Mouse (Mus musculus) MEL (cell line): ENCODE results near the gene Arfrp1. TPM values are rescaled to one million over a fixed set of nuclear protein-coding genes. Genes with fewer than 3 reads are reported as not detected.

ENCODE experiments used
- DNase-seq: peaks from one replicate; pipeline ENCODE4 v3.0.0; 2011; ENCODE audit warnings: low read depth, low spot score
- H3K27ac ChIP-seq: 2 replicates; pipeline ENCODE4 v1.5.1; 2012; ENCODE audit warnings: low read depth, mild to moderate bottlenecking, control low read depth, low read length, moderate library complexity; ENCODE audit not compliant: control insufficient read depth
- H3K27me3 ChIP-seq, 2 experiments: fragments of 150-350 bp in 1 of 2; sonication (generic) in 1 of 2; 2 replicates each; pipeline ENCODE4 v1.6.1; 2012; ENCODE audit warnings: low read length in 2 of 2, mild to moderate bottlenecking in 2 of 2, improper control_type of control experiment in 1 of 2, moderate library complexity in 1 of 2; ENCODE audit not compliant: insufficient read depth in 2 of 2, control insufficient read depth in 1 of 2
- H3K36me3 ChIP-seq, 2 experiments: 2 replicates each; pipeline ENCODE4 v1.6.1; 2012 to 2014; ENCODE audit warnings: low read length in 2 of 2, improper control_type of control experiment in 1 of 2, inconsistent platforms in 1 of 2, mild to moderate bottlenecking in 1 of 2; ENCODE audit not compliant: insufficient read depth in 2 of 2, control insufficient read depth in 1 of 2
- H3K4me1 ChIP-seq, 2 experiments: fragments of 150-350 bp in 1 of 2; sonication (generic) in 1 of 2; 2 replicates each; pipeline ENCODE4 v1.6.1; 2012; ENCODE audit warnings: low read length in 2 of 2, improper control_type of control experiment in 1 of 2, mild to moderate bottlenecking in 1 of 2; ENCODE audit not compliant: insufficient read depth in 2 of 2, control insufficient read depth in 1 of 2
- H3K4me3 ChIP-seq, 2 experiments: fragments of 150-350 bp in 1 of 2; sonication (generic) in 1 of 2; 2 replicates each; pipeline ENCODE4 v1.5.1; 2012; ENCODE audit warnings: low read depth in 2 of 2, low read length in 2 of 2, mild to moderate bottlenecking in 2 of 2, moderate library complexity in 2 of 2, control low read depth in 1 of 2, improper control_type of control experiment in 1 of 2; ENCODE audit not compliant: control insufficient read depth in 1 of 2, insufficient read depth in 1 of 2
- H3K79me2 ChIP-seq: 2 replicates; pipeline ENCODE4 v1.6.1; 2012; ENCODE audit warnings: mild to moderate bottlenecking, low read length, moderate library complexity; ENCODE audit not compliant: control insufficient read depth, poor library complexity, insufficient read depth
- H3K9ac ChIP-seq: 2 replicates; pipeline ENCODE4 v1.6.1; 2012; ENCODE audit warnings: low read depth, mild to moderate bottlenecking, control low read depth, low read length, moderate library complexity; ENCODE audit not compliant: control insufficient read depth, poor library complexity, severe bottlenecking
- H3K9me3 ChIP-seq: fragments of 150-350 bp; sonication (generic); replicated peaks from 2 replicates; pipeline ENCODE4 v1.6.1; 2012; ENCODE audit warnings: mild to moderate bottlenecking, low read length, improper control_type of control experiment, moderate library complexity; ENCODE audit not compliant: insufficient read depth
- CHD1 ChIP-seq: IDR thresholded peaks from 2 replicates; pipeline ENCODE4 v1.6.1; 2012; ENCODE audit warnings: low read depth, mild to moderate bottlenecking, inconsistent platforms, low read length, improper control_type of control experiment
- CTCF ChIP-seq, 3 experiments: IDR thresholded peaks in 2 of 3; conservative IDR thresholded peaks in 1 of 3; 2 replicates each; pipeline ENCODE4 v1.5.1; 2011 to 2012; ENCODE audit warnings: low read length in 3 of 3, low read depth in 2 of 3, mild to moderate bottlenecking in 2 of 3, improper control_type of control experiment in 1 of 3, inconsistent platforms in 1 of 3, mixed read lengths in 1 of 3, moderate library complexity in 1 of 3; ENCODE audit not compliant: control insufficient read depth in 1 of 3, insufficient read depth in 1 of 3, poor library complexity in 1 of 3, severe bottlenecking in 1 of 3
- ELF1 ChIP-seq: IDR thresholded peaks from 2 replicates; pipeline ENCODE4 v1.6.1; 2014; ENCODE audit warnings: low read depth, mild to moderate bottlenecking, inconsistent platforms, low read length, improper control_type of control experiment, moderate library complexity
- EP300 ChIP-seq, 2 experiments: IDR thresholded peaks; 2 replicates each; pipeline ENCODE4 v1.6.1; 2011; ENCODE audit warnings: improper control_type of control experiment in 2 of 2, low read length in 2 of 2, low read depth in 1 of 2, mild to moderate bottlenecking in 1 of 2
- ETS1 ChIP-seq: IDR thresholded peaks from 2 replicates; pipeline ENCODE4 v1.6.1; 2012; ENCODE audit warnings: low read depth, mild to moderate bottlenecking, inconsistent platforms, low read length, improper control_type of control experiment, moderate library complexity
- GABPA ChIP-seq: IDR thresholded peaks from 2 replicates; pipeline ENCODE4 v1.6.1; 2012; ENCODE audit warnings: low read depth, mild to moderate bottlenecking, inconsistent platforms, low read length, improper control_type of control experiment, moderate library complexity
- GATA1 ChIP-seq: IDR thresholded peaks from 2 replicates; pipeline ENCODE4 v1.6.1; 2011; ENCODE audit warnings: low read depth, low read length, improper control_type of control experiment
- HCFC1 ChIP-seq: IDR thresholded peaks from 2 replicates; pipeline ENCODE4 v1.6.1; 2012; ENCODE audit warnings: low read depth, mild to moderate bottlenecking, inconsistent platforms, low read length, improper control_type of control experiment, moderate library complexity
- JUND ChIP-seq: IDR thresholded peaks from 2 replicates; pipeline ENCODE4 v1.6.1; 2011; ENCODE audit warnings: low read depth, mild to moderate bottlenecking, improper control_type of control experiment, low read length
- KAT2A ChIP-seq: conservative IDR thresholded peaks from 2 replicates; pipeline ENCODE4 v1.6.1; 2012; ENCODE audit warnings: low read depth, low read length, improper control_type of control experiment, inconsistent platforms
- MAFK ChIP-seq: IDR thresholded peaks from 2 replicates; pipeline ENCODE4 v1.6.1; 2011; ENCODE audit warnings: low read depth, mild to moderate bottlenecking, low read length, improper control_type of control experiment, borderline replicate concordance
- MAZ ChIP-seq: IDR thresholded peaks from 2 replicates; pipeline ENCODE4 v1.6.1; 2012; ENCODE audit warnings: low read depth, mild to moderate bottlenecking, inconsistent platforms, low read length, improper control_type of control experiment
- MYB ChIP-seq: IDR thresholded peaks from 2 replicates; pipeline ENCODE4 v1.6.1; 2011; ENCODE audit warnings: mild to moderate bottlenecking, low read depth, low read length, improper control_type of control experiment
- NELFE ChIP-seq: IDR thresholded peaks from 2 replicates; pipeline ENCODE4 v1.6.1; 2011; ENCODE audit warnings: low read depth, low read length, improper control_type of control experiment
- NRF1 ChIP-seq: IDR thresholded peaks from 2 replicates; pipeline ENCODE4 v1.6.1; 2014; ENCODE audit warnings: low read depth, mild to moderate bottlenecking, inconsistent platforms, low read length, improper control_type of control experiment, moderate library complexity; ENCODE audit not compliant: poor library complexity, insufficient read depth, severe bottlenecking
- POLR2AphosphoS2 ChIP-seq: IDR thresholded peaks from 2 replicates; pipeline ENCODE4 v1.6.1; 2011; ENCODE audit warnings: low read length, improper control_type of control experiment
- RAD21 ChIP-seq: IDR thresholded peaks from 2 replicates; pipeline ENCODE4 v1.6.1; 2011; ENCODE audit warnings: mild to moderate bottlenecking, low read depth, low read length, improper control_type of control experiment
- SIN3A ChIP-seq: IDR thresholded peaks from 2 replicates; pipeline ENCODE4 v1.6.1; 2012; ENCODE audit warnings: low read length, improper control_type of control experiment, inconsistent platforms
- TBP ChIP-seq: IDR thresholded peaks from 2 replicates; pipeline ENCODE4 v1.8.0; 2011; ENCODE audit warnings: low read depth, low read length, improper control_type of control experiment
- UBTF ChIP-seq: IDR thresholded peaks from 2 replicates; pipeline ENCODE4 v1.6.1; 2012; ENCODE audit warnings: low read depth, mild to moderate bottlenecking, inconsistent platforms, low read length, improper control_type of control experiment, moderate library complexity, borderline replicate concordance; ENCODE audit not compliant: insufficient read depth
- USF2 ChIP-seq, 2 experiments: IDR thresholded peaks; 2 replicates each; pipeline ENCODE4 v1.6.1; 2011 to 2012; ENCODE audit warnings: improper control_type of control experiment in 2 of 2, low read length in 2 of 2, borderline replicate concordance in 1 of 2, inconsistent platforms in 1 of 2, low read depth in 1 of 2, mild to moderate bottlenecking in 1 of 2; ENCODE audit not compliant: insufficient read depth in 1 of 2
- ZKSCAN1 ChIP-seq: IDR thresholded peaks from 2 replicates; pipeline ENCODE4 v1.6.1; 2012; ENCODE audit warnings: low read depth, mild to moderate bottlenecking, inconsistent platforms, low read length, improper control_type of control experiment, moderate library complexity
- polyA plus RNA-seq, 2 experiments: library from polyadenylated mRNA; stranded (reverse) in 1 of 2; unstranded in 1 of 2; fragments of >175 nt in 1 of 2; fragments of >200 nt in 1 of 2; gene quantifications; 2 replicates each; pipeline versions ENCODE4 v1.2.1 to v1.2.4; 2012; ENCODE audit warnings: low replicate concordance in 2 of 2, low read depth in 1 of 2; ENCODE audit not compliant: insufficient read length in 2 of 2, insufficient read depth in 1 of 2, missing spikeins in 1 of 2
- total RNA-seq: library from RNA; depleted of rRNA; stranded (reverse); fragments of 300-350 nt; gene quantifications from 2 replicates; pipeline ENCODE4 v1.2.3, GENCODE M21; 2012

Gene Arfrp1
- total and polyA plus RNA-seq, 3 experiments, result 36.8 to 68.8 TPM; not detected in 1

DNA sequence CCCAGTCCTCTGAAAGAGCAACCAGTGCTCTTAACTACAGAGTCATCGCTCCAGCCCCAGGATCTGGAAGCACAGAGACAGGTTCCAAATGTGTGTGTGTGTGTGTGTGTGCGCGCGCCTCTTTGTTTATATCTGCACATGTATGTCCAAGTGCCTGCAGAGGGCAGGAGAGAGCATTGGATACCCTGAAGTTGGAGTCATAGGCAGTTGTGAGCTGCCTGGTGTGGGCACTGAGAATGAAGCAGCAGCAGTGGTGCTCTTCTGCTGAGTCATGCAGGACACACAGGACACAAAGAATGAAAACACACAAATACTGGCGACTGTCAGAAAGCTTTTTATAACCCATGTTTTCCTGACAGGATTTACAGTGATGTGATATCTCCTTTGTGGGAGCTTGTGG lies 4.8 kb upstream of the Arfrp1 start:
- no peak overlapping the region for H3K4me3 ChIP-seq
- peaks cover 64% of the 10 kb centered on the region for H3K79me2 ChIP-seq
- H3K36me3 ChIP-seq, result peaks cover 9 to 18% of the 10 kb centered on the region in 2 experiments
- no peaks in the 10 kb centered on the region for H3K27me3 ChIP-seq
- H3K4me1 ChIP-seq, result peaks cover 7 to 10% of the 10 kb centered on the region in 2 experiments
- H3K9ac ChIP-seq, result no peak overlapping the region
- H3K27ac ChIP-seq, result no peak overlapping the region
- TF ChIP-seq MYB (no peak), TBP (no peak), CTCF (IDR thresholded peaks at IDR 0.05 in 2 of 3, conservative IDR thresholded peaks at IDR 0.05 in 1 of 3; ENCODE audit: control insufficient read depth in 1 of 3, insufficient read depth in 1 of 3, low read depth in 2 of 3, low read length in 3 of 3, poor library complexity in 1 of 3, severe bottlenecking in 1 of 3) (peak; percentile 12 to 26 (median 14); a peak in 1 of 6 replicates), KAT2A (no peak), GABPA (no peak), CHD1 (no peak), ZKSCAN1 (no peak), UBTF (no peak)
- DNase-seq, result peak; percentile 32
- H3K9me3 ChIP-seq, result no peaks in the 10 kb centered on the region

GRCm38 (mm10) chr2:181365655-181366075 lies 461 bp upstream of the Arfrp1 start:
- Histone ChIP-seq H3K4me1 (peaks cover 5 to 13% of the 10 kb centered on the region in 2 experiments), H3K79me2 (peaks cover 57% of the 10 kb centered on the region), H3K9ac (peak overlapping the region; percentile 98)
- peak; percentile 69 for DNase-seq
- TF ChIP-seq TBP, result 0 out of 2 replicates have a peak, but pooled peaks have one; percentile 4
- TF ChIP-seq POLR2AphosphoS2, result no peak
- 0 out of 2 replicates have a peak, but pooled peaks have one; percentile 65 for TF ChIP-seq UBTF
- TF ChIP-seq, all 39 proteins: peak for 2
- Histone ChIP-seq H3K4me3 (peak overlapping the region; percentile 88 to 98), H3K27ac (peak overlapping the region; percentile 82), H3K9me3 (no peaks in the 10 kb centered on the region), H3K36me3 (peaks cover 19 to 20% of the 10 kb centered on the region in 2 experiments), H3K27me3 (no peaks in the 10 kb centered on the region)

- peaks cover 5 to 13% of the 10 kb centered on the region in 2 experiments for H3K4me1 ChIP-seq
These were observed 731 bp downstream of the Arfrp1 start for GRCm38 (mm10) chr2:181364487-181364859.

More at GRCm38 (mm10) chr2:181364487-181364859, 731 bp downstream of the Arfrp1 start:
- Histone ChIP-seq H3K27me3 (no peaks in the 10 kb centered on the region), H3K9ac (peak overlapping the region; percentile 98)
- TF ChIP-seq MYB (no peak), TBP (no peak), ETS1 (no peak), HCFC1 (no peak), EP300 (IDR thresholded peaks at IDR 0.05; ENCODE audit: low read depth in 1 of 2, low read length in 2 of 2) (no peak), MAZ (no peak), GABPA (no peak), JUND (no peak), GATA1 (no peak), ELF1 (no peak), MAFK (no peak), NELFE (no peak), USF2 (IDR thresholded peaks at IDR 0.05; ENCODE audit: borderline replicate concordance in 1 of 2, insufficient read depth in 1 of 2, low read depth in 1 of 2, low read length in 2 of 2) (no peak), UBTF (no peak), NRF1 (no peak), RAD21 (no peak), SIN3A (no peak)
- TF ChIP-seq, all 39 proteins: peak for 0
- Histone ChIP-seq H3K36me3 (peaks cover 15 to 20% of the 10 kb centered on the region in 2 experiments), H3K79me2 (peaks cover 50% of the 10 kb centered on the region), H3K27ac (peak overlapping the region; percentile 63), H3K9me3 (no peaks in the 10 kb centered on the region), H3K4me3 (peak overlapping the region; percentile 88 to 98)
- no peak for DNase-seq
